Mouse (Mus musculus): ENCODE measurements around the gene Surf1. TPM values are rescaled to one million over a fixed set of nuclear protein-coding genes. Genes with fewer than 3 reads are reported as not detected.
A peak's percentile ranks its signal among the peaks of the same experiment; 100 is the strongest.

Surf1 gene
- total and polyA plus RNA-seq, 3 experiments: 49.7 to 68.0 (median 49.9) TPM

GRCm38 (mm10) chr2:26906431-26906830, 9.9 kb downstream of the Surf1 start:
- no peak overlapping the region for H3K9ac ChIP-seq (ENCODE audit: low read depth, low read length)
- H3K4me3 ChIP-seq: no peak overlapping the region
- 97% methylated on average over 3 of the region's 3 CpGs for WGBS
- H3K27ac ChIP-seq: no peak overlapping the region
- TF ChIP-seq CTCF (IDR thresholded peaks at IDR 0.05): no peak
- TF ChIP-seq POLR2A (IDR thresholded peaks at IDR 0.05; ENCODE audit: insufficient read depth, low read depth, low read length): no peak
- no peak for TF ChIP-seq EP300 (IDR thresholded peaks at IDR 0.05; ENCODE audit: insufficient read depth, low read depth, low read length)
- H3K79me2 ChIP-seq (replicated peaks; ENCODE audit: control insufficient read depth, insufficient read depth, low read length): peaks cover 5% of the 10 kb centered on the region; the same call in 1 of the 2 replicates
- no peak for DNase-seq
- H3K36me3 ChIP-seq (ENCODE audit: control insufficient read depth, insufficient read depth, low read length): no peaks in the 10 kb centered on the region
- intact Hi-C loops (cut with DNase I): loop anchor here (10.0 kb wide), 2 partner anchors 262 to 462 kb away; partner anchors contain the start of gene Sec16a
- H3K27me3 ChIP-seq (ENCODE audit: control insufficient read depth, insufficient read depth, low read length): no peaks in the 10 kb centered on the region
- H3K4me1 ChIP-seq (ENCODE audit: control insufficient read depth, insufficient read depth, low read length): peaks cover 10% of the 10 kb centered on the region

- no peak overlapping the region for H3K27ac ChIP-seq
- intact Hi-C loops (cut with DNase I): loop anchor here (10.0 kb wide), 2 partner anchors 261 to 461 kb away; partner anchors contain the start of gene Sec16a
- no peak for TF ChIP-seq EP300 (IDR thresholded peaks at IDR 0.05; ENCODE audit: insufficient read depth, low read depth, low read length)
- TF ChIP-seq POLR2A (IDR thresholded peaks at IDR 0.05; ENCODE audit: insufficient read depth, low read depth, low read length): no peak
- no peak for TF ChIP-seq CTCF (IDR thresholded peaks at IDR 0.05)
These were observed 10.4 kb downstream of the Surf1 start for GRCm38 (mm10) chr2:26905936-26906335.

GRCm38 (mm10) chr2:26903311-26903710, 13.0 kb downstream of the Surf1 start:
- Histone ChIP-seq H3K27me3 (ENCODE audit: control insufficient read depth, insufficient read depth, low read length) (no peaks in the 10 kb centered on the region), H3K79me2 (replicated peaks; ENCODE audit: control insufficient read depth, insufficient read depth, low read length) (no peaks in the 10 kb centered on the region; the same call in 1 of the 2 replicates), H3K4me1 (ENCODE audit: control insufficient read depth, insufficient read depth, low read length) (peaks cover 6% of the 10 kb centered on the region), H3K4me3 (peak overlapping the region; percentile 75), H3K36me3 (ENCODE audit: control insufficient read depth, insufficient read depth, low read length) (no peaks in the 10 kb centered on the region; the same call in 1 of the 2 replicates), H3K27ac (peak overlapping the region; percentile 83), H3K9ac (ENCODE audit: low read depth, low read length) (peak overlapping the region; percentile 60)
- intact Hi-C loops (cut with DNase I): loop anchor here (2.0 to 10.0 kb wide), 3 partner anchors 61 to 459 kb away; partner anchors contain the start of genes Rexo4 and Sec16a
- TF ChIP-seq POLR2A (IDR thresholded peaks at IDR 0.05; ENCODE audit: insufficient read depth, low read depth, low read length) (no peak), CTCF (IDR thresholded peaks at IDR 0.05) (no peak), EP300 (IDR thresholded peaks at IDR 0.05; ENCODE audit: insufficient read depth, low read depth, low read length) (no peak)
- 6% methylated on average over 7 of the region's 7 CpGs for WGBS
- no peak for DNase-seq

More at GRCm38 (mm10) chr2:26905936-26906335, 10.4 kb downstream of the Surf1 start:
- Histone ChIP-seq H3K79me2 (replicated peaks; ENCODE audit: control insufficient read depth, insufficient read depth, low read length) (peaks cover 2% of the 10 kb centered on the region; the same call in 1 of the 2 replicates), H3K36me3 (ENCODE audit: control insufficient read depth, insufficient read depth, low read length) (no peaks in the 10 kb centered on the region), H3K4me3 (no peak overlapping the region), H3K4me1 (ENCODE audit: control insufficient read depth, insufficient read depth, low read length) (peaks cover 10% of the 10 kb centered on the region), H3K9ac (ENCODE audit: low read depth, low read length) (no peak overlapping the region), H3K27me3 (ENCODE audit: control insufficient read depth, insufficient read depth, low read length) (no peaks in the 10 kb centered on the region)
- DNase-seq: no peak
- 89% methylated on average over 2 of the region's 2 CpGs for WGBS

DNA sequence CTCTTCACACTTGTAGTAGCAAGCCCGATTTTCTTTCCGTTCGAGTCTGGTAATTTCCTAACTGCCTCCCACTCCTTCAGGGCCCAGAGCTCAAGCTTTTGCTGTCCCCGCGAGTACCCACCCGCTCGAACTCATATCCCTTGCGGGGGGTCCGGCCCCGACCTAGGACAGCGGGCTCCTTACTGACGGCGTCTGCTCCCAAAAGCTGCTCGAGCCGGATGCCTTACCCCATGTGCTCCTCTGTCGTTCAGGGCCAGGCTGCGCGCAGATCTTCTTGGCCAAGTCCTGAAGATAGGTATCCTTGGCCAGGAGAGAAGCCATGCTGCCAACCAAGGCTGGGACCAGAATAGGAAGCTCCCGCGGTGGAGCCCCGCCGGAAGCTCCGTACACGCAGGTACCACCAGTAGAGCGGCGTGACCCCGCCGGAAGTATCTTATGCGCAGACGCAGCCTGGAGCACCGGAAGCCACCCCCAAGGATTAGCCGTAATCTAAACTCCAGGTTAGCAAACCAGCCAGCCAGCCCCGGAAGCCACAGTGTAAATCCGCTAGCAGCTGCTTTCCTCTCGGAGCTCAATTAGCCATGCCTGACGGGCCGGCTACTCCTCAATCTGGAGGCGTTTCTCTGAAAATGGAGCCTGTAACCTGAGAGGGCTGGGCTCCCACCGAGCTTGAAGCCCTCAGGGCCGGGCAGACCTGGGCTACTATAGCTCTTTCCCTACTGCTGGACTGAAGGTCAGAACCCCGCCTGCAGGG, 13.7 kb downstream of the Surf1 start, which contains the start of gene Surf6:
TSS of gene Surf6 (minus strand) at position 413 of the 754 bp plus-strand sequence.
- peak; percentile 94 to 96 for DNase-seq
- intact Hi-C loops (cut with DNase I): loop anchor here (2.0 to 10.0 kb wide), 3 partner anchors 62 to 458 kb away; partner anchors contain the start of genes Rexo4 and Sec16a
- WGBS: under 1% methylated on average over 41 of the region's 41 CpGs
- peak within 1 kb of the TSS; percentile 60 for H3K9ac ChIP-seq (ENCODE audit: low read depth, low read length)
- peak within 1 kb of the TSS; percentile 83 for H3K27ac ChIP-seq
- H3K36me3 ChIP-seq (ENCODE audit: control insufficient read depth, insufficient read depth, low read length): no peaks in the 10 kb centered on the region; the same call in 1 of the 2 replicates
- no peaks in the 10 kb centered on the region for H3K79me2 ChIP-seq (replicated peaks; ENCODE audit: control insufficient read depth, insufficient read depth, low read length)
- peaks cover 6% of the 10 kb centered on the region for H3K4me1 ChIP-seq (ENCODE audit: control insufficient read depth, insufficient read depth, low read length)
- no peaks in the 10 kb centered on the region for H3K27me3 ChIP-seq (ENCODE audit: control insufficient read depth, insufficient read depth, low read length)
- no peak for TF ChIP-seq CTCF (IDR thresholded peaks at IDR 0.05)
- peak; percentile 69 for TF ChIP-seq EP300 (IDR thresholded peaks at IDR 0.05; ENCODE audit: insufficient read depth, low read depth, low read length)
- peak; percentile 61; the same call in 1 of the 2 replicates for TF ChIP-seq POLR2A (IDR thresholded peaks at IDR 0.05; ENCODE audit: insufficient read depth, low read depth, low read length)
- H3K4me3 ChIP-seq: peak within 1 kb of the TSS; percentile 75

DNA sequence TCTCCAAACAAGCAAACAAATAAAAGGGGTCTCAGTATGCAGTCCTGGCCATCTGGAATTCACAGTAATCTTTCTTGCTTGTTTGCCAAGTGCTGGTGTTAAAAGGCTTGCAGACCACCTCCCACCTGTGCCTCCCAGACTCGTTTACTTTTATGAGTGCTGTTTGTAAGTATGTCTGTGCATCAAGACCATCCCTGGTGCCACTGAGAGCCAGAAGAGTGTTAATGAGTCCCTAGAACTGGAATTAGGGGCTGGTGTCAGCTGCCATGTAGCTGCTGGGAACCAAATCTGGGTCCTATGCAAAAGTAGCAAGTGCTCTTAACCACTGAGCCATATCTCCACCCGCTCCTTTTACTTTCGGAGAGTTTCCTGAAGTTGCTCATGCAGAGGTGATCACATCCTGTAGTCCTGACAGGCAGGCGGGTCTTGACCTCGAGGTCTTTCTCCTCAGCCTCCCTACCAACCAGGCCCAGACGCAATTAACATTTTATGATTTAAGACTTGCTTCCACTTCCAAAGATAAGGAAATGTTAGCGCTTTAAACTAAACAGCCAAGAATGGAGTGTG, 14.4 kb downstream of the Surf1 start:
- Histone ChIP-seq H3K9ac (ENCODE audit: low read depth, low read length) (peak overlapping the region; percentile 15; the same call in 1 of the 2 replicates), H3K79me2 (replicated peaks; ENCODE audit: control insufficient read depth, insufficient read depth, low read length) (no peaks in the 10 kb centered on the region), H3K4me3 (peak overlapping the region; percentile 75), H3K36me3 (ENCODE audit: control insufficient read depth, insufficient read depth, low read length) (no peaks in the 10 kb centered on the region; the same call in 1 of the 2 replicates), H3K4me1 (ENCODE audit: control insufficient read depth, insufficient read depth, low read length) (peaks cover 6% of the 10 kb centered on the region), H3K27me3 (ENCODE audit: control insufficient read depth, insufficient read depth, low read length) (no peaks in the 10 kb centered on the region), H3K27ac (peak overlapping the region; percentile 83; the same call in 1 of the 2 replicates)
- DNase-seq: no peak
- intact Hi-C loops (cut with DNase I): loop anchor here (2.0 to 10.0 kb wide), 3 partner anchors 63 to 457 kb away; partner anchors contain the start of genes Rexo4 and Sec16a
- WGBS: 9% methylated on average over 7 of the region's 7 CpGs
- TF ChIP-seq EP300 (IDR thresholded peaks at IDR 0.05; ENCODE audit: insufficient read depth, low read depth, low read length): no peak

Data from heart, adult 2 months (tissue).